Mouse (Mus musculus) left cerebral cortex, adult 18-20 months (tissue): ENCODE measurements around the gene Gm7030. TPM values are rescaled to one million over a fixed set of nuclear protein-coding genes. Genes with fewer than 3 reads are reported as not detected.
"Not testable (repeated sequence)": the region's sequence is repeated elsewhere in the genome, so short reads cannot be mapped to it uniquely, and the experiment has no call there.

ENCODE experiments used
- DNase-seq, 2 experiments: peaks; one replicate each; pipeline ENCODE4 v3.0.0; 2021 to 2022; ENCODE audit warnings: low spot score in 2 of 2, mixed read lengths in 1 of 2
- long read RNA-seq, 2 experiments: library from polyadenylated mRNA; stranded (forward); transcript quantifications; one replicate each; pipeline ENCODE4 v2.0.0; 2021
- total RNA-seq, 2 experiments: library from RNA; stranded (reverse); gene quantifications; 2 replicates each; pipeline ENCODE4 v1.2.3; 2021

The Gm7030 gene
- not detected for total RNA-seq
- long read RNA-seq, experiment 1: 0 reads
- long read RNA-seq, experiment 2: 0 reads

GRCm38 (mm10) chr17:36128968-36129817 lies at the start of gene Gm7030:
Gene Gm7030 (minus strand): TSS chr17:36129425.
- DNase-seq: not testable (repeated sequence)

GRCm38 (mm10) chr17:36178938-36179337 lies 49.7 kb upstream of the Gm7030 start:
- DNase-seq: not testable (repeated sequence)

GRCm38 (mm10) chr17:36176132-36176531 lies 46.9 kb upstream of the Gm7030 start:
- DNase-seq: not testable (repeated sequence)

DNA sequence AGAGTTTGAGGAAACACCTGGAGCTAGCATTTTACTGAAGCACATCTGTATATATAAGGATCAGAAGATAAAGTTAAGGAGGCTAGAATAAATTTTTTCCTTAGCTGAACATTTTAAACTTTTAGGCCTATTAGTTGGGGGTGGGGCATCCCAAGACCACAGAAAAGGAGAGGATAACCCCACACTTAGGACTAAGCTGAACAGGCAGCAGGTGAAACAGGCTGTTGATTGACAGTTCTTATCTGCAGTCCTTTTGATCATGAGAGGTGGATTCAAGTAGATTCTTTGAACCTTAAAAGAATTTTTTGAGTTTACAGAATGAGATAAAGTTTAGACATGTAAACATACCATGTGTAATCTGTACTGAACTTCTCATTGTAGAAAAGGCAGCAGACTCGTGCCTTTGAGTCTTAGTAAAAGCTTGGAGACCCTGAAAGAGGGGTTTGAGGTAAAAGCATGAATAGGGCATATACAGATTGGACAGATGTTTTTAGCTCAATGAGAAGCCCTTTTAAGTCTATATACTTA lies 41.1 kb upstream of the Gm7030 start:
- DNase-seq: no peak

DNA sequence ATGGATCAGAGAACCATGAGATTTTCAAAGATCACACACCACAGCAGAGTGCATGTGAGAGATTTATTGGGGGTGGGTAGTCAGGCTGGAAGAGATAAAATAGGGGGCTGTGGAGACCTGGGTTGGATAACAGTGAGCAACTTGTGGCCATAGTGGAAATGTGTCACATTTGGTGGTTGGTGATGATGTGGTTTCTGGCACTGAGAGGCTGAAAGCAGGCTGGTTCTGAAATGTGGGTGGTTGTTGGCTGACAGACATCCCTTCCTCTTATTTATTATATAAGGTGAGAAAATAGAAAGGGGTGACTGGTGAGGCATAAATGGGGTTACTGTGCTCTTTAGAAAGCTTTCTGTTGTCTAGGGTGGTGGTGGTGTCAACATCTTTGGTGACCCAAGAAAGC lies 40.5 kb upstream of the Gm7030 start:
- DNase-seq: no peak

DNA sequence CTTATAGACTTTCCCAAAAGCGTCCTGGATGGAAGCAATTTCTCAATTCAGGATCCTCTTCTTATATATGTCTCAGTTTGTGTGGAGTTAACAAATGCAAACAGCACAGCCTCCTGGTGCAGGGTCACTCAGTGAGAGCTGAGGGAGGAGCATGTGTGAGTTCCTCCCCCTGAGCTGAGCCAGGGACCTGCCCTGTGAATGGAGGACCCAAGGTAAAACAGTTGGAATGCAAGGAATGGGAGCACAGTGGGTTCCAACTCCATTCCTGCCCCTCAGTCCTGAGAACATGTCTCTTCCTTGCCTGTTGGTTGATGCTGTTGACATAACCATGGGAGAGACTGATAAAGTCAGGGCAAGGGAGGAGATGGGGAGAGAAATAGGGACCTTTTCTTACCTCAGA lies 39.9 kb upstream of the Gm7030 start:
- DNase-seq: not testable (repeated sequence)

DNA sequence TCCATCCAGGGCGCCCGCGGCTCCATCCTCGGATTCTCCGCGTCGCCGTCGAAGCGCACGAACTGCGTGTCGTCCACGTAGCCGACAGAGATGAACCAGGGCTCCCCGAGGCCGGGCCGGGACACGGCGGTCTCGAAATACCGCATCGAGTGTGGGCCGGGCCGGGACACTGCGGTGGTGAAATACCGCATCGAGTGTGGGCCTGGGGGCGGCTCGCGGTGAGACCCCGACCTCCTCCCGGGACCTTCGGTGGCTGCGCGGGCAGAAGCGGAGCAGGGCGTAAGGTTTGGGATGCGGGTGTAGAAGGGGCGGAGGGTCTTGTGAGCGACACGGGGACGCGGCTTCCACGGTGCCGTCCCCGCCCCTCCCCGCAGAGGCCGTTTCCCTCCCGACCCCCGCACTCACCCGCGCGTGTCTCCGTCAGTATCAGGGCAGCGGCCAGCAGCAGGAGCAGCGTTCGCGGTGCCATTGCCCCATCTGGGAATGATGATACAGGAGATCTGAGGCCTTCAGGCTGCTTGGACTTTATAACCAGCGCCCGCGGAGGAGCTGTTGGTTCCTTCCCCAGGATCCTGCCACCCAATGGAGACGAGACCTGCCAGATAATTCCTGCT lies 38.9 kb upstream of the Gm7030 start, which contains the start of gene Gm8909:
Gene Gm8909, minus strand, starts transcription at position 499 of the 614 bp plus-strand sequence.
- DNase-seq: no peak

DNA sequence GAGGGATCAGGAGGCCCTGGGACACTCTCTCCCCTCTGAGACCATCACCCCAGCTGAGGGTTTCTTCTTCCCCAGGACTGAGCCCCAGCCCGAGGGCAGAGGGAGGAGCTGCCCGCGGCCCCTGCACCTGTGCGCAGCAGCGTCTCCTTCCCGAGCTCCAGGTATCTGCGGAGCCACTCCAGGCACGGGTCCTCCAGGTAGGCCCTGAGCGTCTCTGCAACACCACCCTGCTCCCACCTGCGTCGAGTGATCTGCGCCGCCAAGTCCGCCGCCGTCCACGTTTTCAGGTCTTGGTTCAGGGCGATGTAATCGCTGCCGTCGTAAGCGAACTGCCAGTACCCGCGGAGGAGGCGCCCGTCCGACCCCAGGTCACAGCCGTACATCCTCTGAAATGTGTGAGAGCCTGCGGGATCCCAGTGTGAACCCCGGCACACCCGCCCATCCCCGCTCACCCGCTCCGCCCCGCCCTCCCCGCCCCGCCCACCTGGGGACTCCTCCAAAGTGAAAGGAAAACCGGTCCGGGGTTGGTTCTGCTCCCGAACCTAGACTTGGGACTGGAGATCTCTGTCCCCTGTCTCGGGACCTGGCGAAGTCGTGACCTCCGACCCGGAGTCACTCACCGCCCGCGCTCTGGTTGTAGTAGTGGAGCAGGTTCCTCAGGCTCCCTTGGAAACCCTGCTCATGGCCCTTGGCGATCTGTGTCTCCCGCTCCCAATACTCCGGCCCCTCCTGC lies 38.2 kb upstream of the Gm7030 start:
- DNase-seq: no peak

GRCm38 (mm10) chr17:36166901-36167300 lies 37.7 kb upstream of the Gm7030 start:
- not testable (repeated sequence) for DNase-seq

- no peak for DNase-seq
Observed at GRCm38 (mm10) chr17:36161129-36162051, 32.2 kb upstream of the Gm7030 start.

DNA sequence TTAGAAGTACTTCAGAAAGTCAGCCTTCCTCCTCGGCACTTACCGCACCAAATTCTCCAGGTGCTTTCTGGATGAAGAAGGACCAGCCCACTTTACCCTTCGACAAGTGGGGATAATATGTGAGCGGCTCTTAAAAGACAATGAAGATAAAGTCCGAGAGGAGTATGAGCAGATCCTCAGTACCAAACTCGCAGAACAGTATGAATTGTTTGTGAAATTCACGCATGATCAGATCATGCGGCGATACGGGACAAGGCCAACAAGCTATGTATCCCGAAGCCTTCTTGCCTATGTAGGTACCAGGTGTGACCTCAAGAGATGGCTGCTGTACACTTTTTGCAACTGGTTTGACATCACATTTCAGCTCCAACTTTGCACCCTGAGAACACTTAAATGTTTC lies 29.0 kb upstream of the Gm7030 start:
- DNase-seq: not testable (repeated sequence)

- DNase-seq: not testable (repeated sequence)
Observed at GRCm38 (mm10) chr17:36157782-36158181, 28.6 kb upstream of the Gm7030 start.

DNA sequence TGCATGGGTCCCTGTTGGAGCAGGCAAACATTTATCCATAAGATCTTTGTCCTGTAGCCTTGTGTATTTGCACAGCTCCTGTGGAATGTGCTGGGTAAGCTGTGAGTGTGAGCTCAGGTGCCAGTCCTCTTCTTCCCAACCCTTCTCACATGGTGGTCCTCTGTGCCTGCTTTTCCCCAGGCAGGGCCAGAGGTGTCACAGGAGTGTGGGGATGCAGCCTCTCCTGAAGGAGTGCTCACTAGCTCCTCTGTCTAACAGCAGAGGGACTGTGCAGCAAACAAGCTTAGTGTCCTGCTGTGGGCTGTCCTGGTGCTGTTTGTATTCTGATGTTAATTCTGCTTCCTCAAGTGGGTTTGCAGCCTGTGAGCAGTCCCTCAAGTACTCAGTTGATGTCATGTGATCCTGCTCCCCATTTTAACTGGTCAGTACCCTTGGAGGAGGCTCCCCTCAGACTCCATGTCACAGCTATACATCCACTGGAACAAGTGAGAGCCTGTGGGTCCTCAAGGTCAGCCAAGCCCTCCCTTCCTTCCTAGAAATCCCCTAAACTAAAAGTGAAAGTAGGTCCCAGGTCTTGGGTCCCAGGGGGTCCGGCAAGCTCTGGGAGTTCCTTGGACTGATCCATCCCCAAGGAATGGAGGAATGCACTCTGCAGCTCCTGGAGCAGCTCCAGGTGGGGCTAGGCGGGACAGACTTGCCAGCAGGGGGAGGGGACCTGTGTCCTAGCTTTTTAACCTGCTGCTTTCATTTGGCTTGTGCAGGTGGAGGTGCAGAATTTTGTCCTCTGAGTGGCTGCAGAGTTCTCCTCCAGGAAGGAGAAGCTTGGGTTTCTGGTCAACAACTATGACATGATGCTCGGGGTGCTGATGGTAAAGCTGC lies 25.3 kb upstream of the Gm7030 start:
- no peak for DNase-seq

GRCm38 (mm10) chr17:36151200-36151599 lies 22.0 kb upstream of the Gm7030 start:
- DNase-seq: not testable (repeated sequence)

GRCm38 (mm10) chr17:36148468-36148867 lies 19.2 kb upstream of the Gm7030 start:
- DNase-seq: not testable (repeated sequence)

- DNase-seq: not testable (repeated sequence)
Observed at GRCm38 (mm10) chr17:36146937-36147336, 17.7 kb upstream of the Gm7030 start.

- not testable (repeated sequence) for DNase-seq
Observed at GRCm38 (mm10) chr17:36145861-36146156, 16.6 kb upstream of the Gm7030 start.

- no peak for DNase-seq
Observed at GRCm38 (mm10) chr17:36145111-36145860, 16.1 kb upstream of the Gm7030 start.
